Mouse (Mus musculus): ENCODE measurements around the gene Cend1.
A peak's percentile ranks its signal among the peaks of the same experiment; 100 is the strongest.
"Not testable (repeated sequence)": the region's sequence is repeated elsewhere in the genome, so short reads cannot be mapped to it uniquely, and the experiment has no call there.

Cend1 gene

GRCm38 (mm10) chr7:141429840-141430584 lies 721 bp upstream of the Cend1 start:
- no peak for DNase-seq (ENCODE audit: low read depth, low spot score)

GRCm38 (mm10) chr7:141428701-141429100 lies 590 bp downstream of the Cend1 start:
- DNase-seq (ENCODE audit: low read depth, low spot score) = no peak

DNA sequence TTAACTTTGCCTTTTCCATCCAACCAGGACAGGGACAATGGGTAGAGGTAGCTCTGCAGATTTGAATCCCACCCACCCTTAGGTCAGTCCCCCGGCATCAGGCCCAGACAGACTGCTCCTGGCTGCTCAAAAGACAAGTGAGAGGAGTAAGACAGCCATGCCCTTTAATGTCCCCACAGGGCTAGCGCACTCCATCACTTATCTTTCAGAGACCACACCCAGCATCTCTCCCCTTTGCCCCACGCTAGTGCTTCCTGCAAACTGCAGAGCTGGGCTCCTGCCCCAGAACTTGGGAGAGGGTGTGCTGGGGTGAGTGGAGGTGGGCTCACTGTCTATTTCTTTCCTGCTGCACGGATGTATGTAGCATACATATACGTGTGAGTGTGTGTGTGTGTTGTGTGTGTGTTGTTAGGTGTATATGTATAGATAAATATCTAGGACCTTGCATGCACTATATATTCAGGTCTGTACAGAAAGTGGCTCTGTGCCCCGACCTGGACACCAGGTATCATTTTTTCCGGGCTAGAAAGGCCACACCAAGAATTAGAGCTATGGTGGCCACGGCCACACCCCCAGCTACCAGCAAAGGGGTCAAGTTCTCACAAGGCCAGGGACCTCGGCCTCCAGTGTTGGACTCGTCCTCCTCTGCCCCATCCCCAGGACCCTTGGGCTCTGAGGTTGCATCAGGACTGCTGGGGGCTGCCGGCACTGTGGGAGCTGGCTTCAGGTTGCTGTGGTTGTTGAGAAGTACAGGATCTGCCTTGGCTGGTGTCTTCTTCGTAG lies 2.2 kb downstream of the Cend1 start:
- no peak for DNase-seq (ENCODE audit: low read depth, low spot score)

DNA sequence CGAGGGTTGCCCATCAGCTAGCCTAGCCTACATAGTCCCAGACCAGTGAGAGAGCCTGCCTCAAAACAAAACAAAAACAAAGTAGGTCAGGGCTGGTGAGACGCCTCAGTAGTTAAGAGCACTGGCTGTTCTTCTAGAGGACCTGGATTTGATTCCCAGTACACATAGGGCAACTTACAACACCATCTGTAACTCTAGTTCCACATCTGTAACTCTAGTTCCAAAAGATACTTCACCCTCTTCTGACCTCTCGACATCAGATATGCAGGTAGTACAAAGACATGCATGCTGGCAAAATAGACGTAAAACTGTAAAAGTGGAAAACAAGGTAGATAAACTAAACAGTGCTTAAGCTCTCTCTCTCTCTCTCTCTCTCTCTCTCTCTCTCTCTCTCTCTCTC lies 5.5 kb downstream of the Cend1 start:
- no peak for DNase-seq (ENCODE audit: low read depth, low spot score)

DNA sequence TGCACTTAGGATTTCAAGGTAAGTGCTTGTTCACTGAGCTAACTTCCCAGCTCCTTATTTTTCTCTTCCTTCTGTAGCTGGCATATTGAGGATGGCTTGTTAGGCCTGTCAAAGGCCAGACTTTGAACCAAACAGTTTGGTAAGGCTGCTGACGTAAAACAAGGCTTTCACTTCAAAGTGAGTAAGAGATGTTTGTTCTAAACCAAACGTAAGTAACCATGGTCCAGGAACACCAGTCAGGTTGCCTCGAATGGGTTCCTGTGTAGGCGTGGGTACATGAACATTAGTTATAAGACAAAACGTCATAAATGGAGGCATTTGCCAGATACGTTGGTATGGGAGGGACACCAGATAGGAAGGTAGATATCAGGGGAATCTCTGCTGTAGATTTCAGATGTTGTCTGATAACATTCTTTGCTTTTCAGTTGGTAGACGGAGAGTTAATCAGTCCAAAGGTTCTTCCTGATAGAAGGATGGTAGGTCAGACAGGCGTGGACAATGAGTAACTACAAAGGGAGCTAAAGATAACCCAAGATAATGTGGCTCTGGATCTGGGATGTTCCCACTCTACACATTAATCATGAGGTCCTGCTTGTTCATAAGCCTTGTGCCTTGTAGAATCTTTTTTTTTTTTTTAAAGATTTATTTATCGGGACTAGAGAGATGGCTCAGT lies 9.1 kb downstream of the Cend1 start:
- no peak for DNase-seq (ENCODE audit: low read depth, low spot score)

- DNase-seq (ENCODE audit: low read depth, low spot score) = no peak
These were observed 10.3 kb downstream of the Cend1 start for GRCm38 (mm10) chr7:141418970-141419369.

- DNase-seq (ENCODE audit: low read depth, low spot score) = no peak
These were observed 11.3 kb downstream of the Cend1 start for GRCm38 (mm10) chr7:141417731-141418681.

DNA sequence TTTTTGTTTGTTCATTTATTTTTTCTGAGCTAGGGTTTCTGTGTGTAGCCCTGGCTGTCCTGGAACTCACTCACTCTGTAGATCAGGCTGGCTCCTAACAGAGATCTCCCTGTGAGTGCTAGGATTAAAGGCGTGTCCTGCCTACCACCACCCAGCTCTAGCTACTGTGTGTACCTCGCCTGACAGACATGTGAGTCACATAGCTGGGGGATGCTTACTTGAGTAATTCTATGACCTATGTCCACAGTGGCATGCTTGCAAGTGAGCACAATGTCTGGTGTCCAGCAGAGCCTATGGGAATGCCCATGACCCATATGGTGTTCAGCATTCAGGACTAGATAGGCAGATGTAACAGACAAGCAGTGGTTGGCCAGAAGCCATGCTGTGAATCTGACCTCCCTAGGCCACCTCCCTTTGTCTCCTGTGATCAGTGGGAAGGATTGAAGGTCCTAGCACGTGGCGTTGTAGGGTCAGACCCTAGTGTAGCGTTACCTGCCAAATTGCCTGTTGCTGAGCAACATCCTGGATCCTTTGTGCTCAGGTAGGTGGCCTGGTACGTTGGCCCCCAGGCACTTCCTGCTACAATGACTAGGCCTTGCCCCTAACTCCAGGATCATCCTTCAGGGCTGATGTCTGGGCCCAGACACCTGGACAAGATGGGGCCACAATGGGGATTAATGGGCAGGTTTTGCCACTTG lies 13.0 kb downstream of the Cend1 start:
- DNase-seq (ENCODE audit: low read depth, low spot score) = no peak

DNA sequence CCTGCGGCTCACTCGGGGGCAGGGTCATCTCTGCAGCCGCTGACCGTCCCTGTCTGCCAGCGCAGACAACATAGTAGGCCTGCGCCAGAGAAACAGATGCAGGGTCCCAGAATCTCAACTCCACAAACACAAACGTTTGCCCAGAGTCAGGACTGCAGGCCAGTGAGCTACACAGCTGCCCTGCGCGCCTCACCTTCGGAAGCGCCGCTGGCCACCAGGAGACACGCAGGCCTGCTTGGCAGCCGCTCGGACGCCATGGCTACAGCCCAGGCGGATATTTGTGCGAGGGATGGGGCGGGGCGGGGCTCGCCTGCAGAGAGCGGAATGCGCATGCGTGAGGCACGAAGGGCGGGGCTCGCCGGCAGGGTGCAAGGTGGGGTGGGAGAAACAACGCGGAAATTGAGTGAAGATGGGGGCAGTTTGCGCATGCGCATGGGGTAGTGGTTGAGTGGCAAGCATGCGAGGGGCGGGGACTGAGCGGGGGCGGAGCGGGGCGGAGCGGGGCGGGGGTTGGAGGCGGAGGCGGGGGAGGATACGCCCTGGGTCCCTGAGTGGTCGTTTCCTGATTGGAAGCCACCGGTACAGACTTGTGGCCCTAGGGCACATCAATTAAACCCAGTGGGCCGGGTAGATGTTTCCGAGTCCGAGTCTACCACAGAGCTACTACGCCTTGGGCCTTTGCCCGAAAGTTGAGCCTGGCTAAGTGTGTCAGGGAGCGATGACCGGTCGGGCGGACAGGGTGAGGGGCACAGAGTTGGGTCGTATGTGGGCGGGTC lies 15.3 kb downstream of the Cend1 start, which contains the start of gene Gatd1:
TSS of gene Gatd1 (minus strand) at position 328 of the 776 bp plus-strand sequence.
- peak; percentile 100 for DNase-seq (ENCODE audit: low read depth, low spot score)

- no peak for DNase-seq (ENCODE audit: low read depth, low spot score)
These were observed 16.0 kb downstream of the Cend1 start for GRCm38 (mm10) chr7:141413331-141413730.

GRCm38 (mm10) chr7:141411667-141412066 lies 17.6 kb downstream of the Cend1 start:
- DNase-seq (ENCODE audit: low read depth, low spot score) = no peak

DNA sequence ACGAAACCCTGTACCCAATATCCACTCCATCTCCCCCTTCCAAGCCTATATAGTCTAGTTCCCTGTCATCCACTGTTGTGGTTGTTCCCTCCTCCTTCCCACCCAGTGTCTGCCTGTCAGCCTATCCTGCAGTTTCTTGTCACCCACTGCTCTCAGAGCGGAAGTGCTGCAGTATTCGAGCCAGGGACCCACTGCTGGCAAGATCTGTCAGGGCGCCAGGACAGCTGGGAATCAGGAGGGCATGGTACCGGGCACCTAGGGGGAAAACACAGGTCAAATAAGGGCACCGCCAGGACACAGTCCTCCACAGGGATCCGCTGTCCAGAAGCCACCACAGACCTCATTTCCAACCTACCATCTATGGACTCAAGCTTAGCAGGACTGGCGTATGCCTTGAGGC lies 18.7 kb downstream of the Cend1 start:
- DNase-seq (ENCODE audit: low read depth, low spot score) = no peak

GRCm38 (mm10) chr7:141408833-141409232 lies 20.5 kb downstream of the Cend1 start:
- peak; percentile 84 for DNase-seq (ENCODE audit: low read depth, low spot score)

DNA sequence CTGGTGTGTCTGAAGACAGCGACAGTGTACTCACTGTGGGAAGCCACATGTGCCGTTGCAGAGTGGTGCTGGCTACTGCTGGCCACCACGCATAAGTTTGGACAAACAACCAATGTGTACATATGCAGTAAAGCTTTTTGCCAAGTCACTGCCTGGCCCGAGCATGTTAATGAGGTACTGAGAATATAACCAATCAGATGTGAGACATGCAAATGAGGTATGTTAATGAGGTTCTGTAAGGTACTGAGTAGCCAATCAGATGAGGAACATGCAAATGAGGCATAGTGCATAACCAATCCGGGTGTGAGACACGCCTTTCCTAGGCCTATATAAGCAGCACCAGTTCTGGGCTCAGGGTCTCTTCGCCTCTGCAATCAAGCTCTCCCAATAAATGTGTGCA lies 21.6 kb downstream of the Cend1 start:
- DNase-seq (ENCODE audit: low read depth, low spot score) = not testable (repeated sequence)

- DNase-seq (ENCODE audit: low read depth, low spot score) = no peak
These were observed 23.8 kb downstream of the Cend1 start for GRCm38 (mm10) chr7:141405466-141405865.

- no peak for DNase-seq (ENCODE audit: low read depth, low spot score)
These were observed 26.0 kb downstream of the Cend1 start for GRCm38 (mm10) chr7:141403305-141403704.

DNA sequence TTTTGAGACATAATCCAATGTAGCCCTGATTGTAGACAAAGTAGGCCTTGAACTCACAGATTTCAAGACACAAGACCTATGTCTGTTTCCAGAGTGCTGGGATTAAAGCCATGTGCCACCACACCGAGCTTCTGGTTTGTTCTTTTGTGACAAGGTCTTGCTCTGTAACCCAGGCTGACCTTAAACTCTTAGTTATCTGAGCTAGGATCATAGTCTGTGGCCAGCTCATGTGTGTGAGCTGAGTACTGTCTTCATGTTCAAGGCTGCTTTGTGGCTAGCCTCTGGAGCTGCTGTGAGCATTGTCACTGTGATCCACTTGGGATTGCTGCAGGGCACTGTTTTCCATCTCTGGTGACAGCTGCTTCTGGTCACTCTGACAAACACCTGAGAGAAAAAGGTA lies 33.9 kb downstream of the Cend1 start:
- no peak for DNase-seq (ENCODE audit: low read depth, low spot score)

DNA sequence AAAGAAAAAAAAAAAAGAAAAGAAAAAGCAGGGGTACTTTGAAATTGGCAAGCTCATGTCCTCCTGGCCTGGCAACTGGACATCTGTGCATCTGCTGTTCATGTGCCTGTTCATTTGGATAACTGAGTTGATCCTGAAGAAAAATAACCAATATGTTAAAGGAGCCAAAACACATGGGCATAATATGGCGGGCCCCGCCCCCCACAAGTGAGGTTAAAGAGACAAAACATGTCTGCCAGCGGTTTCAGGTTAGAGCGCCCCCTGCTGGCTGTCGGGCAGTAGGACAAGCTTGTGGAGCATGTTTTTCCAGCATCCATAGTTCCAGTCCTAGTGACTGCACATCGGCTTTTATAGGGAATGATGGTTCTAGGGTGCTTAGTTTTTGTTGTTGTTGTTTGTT lies 34.5 kb downstream of the Cend1 start:
- peak; percentile 56 for DNase-seq (ENCODE audit: low read depth, low spot score)

GRCm38 (mm10) chr7:141394158-141394557 lies 35.1 kb downstream of the Cend1 start:
- no peak for DNase-seq (ENCODE audit: low read depth, low spot score)
